Mouse (Mus musculus) CD4-positive, CD25-positive, alpha-beta regulatory T cell, adult 4 months (primary cell): Measurements from ENCODE around the gene Cdh4. TPM values are rescaled to one million over a fixed set of nuclear protein-coding genes. Genes with fewer than 3 reads are reported as not detected.

Experiments
- ATAC-seq: one replicate; pipeline ENCODE4 v1.8.0; 2017
- polyA plus RNA-seq, 2 experiments: library from polyadenylated mRNA; unstranded; fragments of 100-300 nt; shearing (Covaris generic); gene quantifications; one replicate each; pipeline ENCODE4 v1.2.1; 2017

Gene Cdh4
- not detected for polyA plus RNA-seq

DNA sequence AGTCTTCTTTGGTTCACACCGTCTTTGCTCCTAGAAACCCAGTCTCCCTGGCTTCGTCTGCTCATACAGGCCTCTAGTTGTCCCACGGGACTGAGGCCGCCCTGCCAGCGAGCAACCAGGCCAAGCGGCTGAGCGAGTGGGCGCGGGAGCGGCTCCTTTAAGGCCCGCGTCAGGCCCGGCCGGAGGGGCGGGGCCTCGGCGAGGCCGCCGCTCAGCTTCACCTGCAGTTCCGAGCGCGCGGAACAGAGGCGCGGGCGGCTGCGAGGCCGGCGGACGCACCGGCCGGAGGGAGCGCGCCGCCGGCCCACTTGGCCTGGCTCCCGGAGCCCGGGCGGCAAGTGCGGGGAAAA is at the start of gene Cdh4:
Gene Cdh4, plus strand, starts transcription at position 241 of the 350 bp plus-strand sequence.
- ATAC-seq, result no peak

DNA sequence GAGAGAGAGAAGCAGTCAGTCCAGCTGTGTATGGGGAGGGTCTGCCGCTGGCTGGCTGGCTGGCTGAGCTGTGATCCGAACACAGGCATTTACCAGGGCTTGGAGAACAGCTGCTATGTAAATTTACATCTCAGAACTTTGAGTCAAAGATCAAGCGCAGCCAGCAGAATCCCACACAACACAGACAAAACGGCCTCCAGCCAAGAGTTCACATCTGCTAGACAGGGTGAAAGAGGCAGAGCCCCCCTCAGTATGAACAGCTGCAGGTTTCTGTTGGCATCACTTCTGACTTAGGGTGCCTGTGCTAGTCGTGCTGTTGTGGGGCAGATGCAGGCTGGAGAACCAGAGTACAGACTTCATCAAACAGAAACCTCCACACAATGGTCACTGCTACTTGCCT is 46.8 kb upstream of the Cdh4 start:
- no peak for ATAC-seq

DNA sequence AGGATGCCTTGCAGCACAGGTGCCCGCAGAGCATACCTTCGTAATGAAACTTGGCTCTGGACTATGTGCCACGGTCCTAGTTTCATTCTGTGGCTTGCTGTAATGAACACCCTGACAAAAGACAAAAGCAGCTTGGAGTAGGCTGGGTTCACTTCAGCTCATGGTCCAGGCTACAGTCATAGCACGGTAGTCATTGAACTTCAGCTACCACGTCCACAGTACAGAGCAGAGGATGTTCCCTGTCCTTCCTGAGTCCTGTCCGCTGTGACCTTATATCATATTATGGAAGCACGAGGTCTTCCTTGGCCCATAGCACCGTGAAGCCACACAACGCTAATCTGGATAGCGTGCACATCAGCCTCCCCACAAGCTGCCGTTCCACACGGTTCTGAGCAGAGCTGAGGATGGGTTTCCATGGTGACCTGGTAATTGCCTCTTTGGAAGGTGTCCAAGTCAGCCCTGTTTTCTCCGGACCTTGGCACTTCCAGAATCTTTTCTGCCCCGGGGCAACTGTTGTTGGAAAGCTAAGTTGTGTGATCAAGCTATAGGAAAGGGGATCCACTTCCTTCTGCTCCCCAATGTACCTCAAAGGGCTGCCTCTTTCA is 42.5 kb upstream of the Cdh4 start:
- ATAC-seq, result no peak

DNA sequence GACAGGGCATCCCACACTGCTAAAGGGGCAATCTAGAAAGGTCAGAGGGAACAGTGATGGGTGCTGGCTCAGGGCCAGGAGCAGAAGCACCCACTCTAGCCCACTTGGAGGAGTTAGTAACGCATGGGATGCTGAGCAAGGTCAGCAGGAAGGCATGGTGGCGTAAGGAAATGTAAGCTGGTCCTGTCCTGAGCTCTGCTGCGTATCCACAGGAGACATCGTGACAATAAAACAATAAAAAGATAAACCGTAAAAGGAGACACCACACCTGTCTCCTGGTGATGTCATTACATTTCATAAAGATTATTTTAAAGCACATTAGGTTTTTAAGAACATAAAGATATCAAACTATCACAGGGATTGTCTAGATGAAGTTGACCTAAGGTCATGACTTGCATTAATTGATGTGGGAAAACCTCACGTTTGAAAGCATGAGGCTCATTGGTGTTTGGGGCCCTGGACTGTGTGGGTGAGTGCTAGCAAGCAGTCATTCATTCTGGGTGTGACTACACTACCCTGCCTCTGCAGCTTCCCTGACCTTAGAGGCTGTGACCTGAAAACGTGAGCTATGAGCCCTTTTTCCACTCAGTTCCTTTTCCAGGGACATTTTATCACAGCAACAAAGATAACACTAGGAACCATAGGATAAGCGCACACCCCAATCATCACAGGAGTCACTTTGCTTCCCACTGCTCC is 31.2 kb upstream of the Cdh4 start:
- ATAC-seq, result no peak

DNA sequence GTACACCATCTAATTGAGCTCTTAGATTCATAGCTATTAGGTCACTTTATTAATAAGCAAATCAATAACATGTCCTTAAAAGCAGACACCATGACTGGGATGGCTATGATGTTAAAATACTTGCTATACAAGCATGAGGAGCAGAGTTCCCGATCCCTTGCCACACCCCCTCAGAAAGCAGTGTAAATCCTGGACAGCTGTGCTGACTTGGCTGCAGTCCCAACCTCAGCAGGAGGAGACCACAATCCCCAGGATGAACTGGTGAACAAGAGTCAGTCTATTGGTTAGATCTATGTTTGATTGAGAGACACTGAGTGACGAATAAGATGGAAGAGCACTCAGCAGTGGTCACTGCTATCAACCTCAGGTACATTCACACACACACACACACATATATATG is 29.3 kb upstream of the Cdh4 start:
- no peak for ATAC-seq

DNA sequence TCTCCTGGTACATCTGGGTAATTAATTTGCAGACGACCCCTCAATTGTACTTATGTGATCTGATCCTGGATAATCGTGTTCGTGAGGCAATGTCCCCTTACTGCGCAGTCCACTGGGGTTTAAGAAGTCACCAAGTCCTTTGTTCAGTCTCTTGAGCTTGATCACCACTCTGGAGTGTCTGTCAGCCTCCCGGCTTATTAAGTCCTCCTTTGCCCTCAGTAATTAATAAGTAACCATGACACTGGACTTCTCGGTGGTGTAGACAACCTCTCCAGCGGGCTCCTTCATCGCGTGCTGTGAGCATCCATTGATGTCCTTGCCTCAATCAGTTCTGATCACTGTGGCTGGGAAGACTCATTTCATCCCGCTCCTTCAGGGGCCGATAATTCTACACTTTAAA is 28.0 kb upstream of the Cdh4 start:
- ATAC-seq, result no peak

DNA sequence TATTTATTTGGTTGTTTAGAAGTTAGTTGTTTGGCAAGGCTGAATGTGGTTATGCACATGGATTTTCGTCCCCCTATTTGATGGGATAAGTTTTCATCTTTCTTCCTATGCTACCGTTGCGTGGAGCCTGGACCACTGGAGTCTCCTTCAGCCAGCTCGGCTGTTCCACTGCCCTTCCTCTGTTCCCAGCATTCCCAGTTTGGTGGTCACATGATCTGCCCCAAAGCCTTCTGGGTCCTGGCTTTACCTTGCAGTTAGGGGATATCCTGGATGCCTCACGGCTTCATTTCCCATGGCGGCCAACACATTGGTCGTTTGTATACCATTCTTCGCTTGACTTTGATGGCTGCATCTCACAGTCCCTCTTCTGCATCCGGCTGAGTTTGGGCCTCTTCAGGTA is 27.5 kb upstream of the Cdh4 start:
- ATAC-seq, result no peak

DNA sequence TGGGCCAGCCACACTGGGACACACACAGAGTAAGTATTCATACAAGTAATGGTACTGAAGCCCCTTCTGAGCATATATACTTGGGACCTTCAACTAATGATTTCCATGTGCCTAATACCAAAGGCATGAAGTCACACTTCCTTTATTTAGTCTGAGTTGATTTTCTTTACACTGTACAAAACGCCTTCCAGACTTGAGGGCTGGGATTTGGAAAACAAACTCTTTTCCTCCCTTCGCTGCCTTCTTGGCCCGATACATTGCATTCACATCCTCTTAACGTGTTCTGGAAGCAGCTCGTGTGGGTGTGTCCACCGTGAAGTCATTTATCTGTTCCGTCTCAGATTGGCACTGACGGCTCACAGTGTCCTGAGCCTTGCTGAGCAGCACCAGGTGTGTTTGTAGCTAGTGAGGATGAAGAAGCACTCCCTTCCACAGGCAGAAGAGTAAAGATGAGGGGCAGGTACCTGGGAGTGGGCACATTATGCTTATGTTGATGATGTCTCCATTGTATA is 26.3 kb upstream of the Cdh4 start:
- no peak for ATAC-seq

DNA sequence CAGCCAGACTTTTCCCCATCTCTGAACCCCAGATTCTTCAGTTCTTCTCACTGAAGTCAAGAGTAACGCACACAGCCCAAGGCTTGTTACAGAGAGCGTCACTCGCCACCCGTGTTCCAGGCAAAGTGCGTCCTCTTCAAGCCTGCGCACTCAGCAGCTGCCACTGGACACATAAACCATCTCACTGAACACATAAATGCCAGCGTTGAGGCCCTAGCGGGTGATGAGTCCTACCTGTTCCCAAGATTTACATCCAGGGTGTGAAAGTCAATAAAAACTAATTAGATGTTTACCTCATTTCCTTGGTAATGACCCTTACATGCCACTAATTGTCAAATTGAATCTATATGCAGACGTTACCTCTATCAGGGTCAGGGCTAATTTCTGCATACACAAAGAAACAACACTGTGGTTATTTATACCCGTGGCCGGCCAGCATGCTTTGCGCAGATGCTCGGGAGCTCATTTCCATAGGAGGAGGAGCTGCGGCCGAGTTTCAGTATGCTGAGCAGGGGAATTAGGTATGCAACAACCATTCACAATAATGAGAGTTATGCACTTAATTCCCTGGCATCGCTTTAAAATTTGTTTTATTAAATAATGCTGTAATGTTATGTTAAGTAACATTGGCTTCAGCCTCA is 25.5 kb upstream of the Cdh4 start:
- no peak for ATAC-seq

DNA sequence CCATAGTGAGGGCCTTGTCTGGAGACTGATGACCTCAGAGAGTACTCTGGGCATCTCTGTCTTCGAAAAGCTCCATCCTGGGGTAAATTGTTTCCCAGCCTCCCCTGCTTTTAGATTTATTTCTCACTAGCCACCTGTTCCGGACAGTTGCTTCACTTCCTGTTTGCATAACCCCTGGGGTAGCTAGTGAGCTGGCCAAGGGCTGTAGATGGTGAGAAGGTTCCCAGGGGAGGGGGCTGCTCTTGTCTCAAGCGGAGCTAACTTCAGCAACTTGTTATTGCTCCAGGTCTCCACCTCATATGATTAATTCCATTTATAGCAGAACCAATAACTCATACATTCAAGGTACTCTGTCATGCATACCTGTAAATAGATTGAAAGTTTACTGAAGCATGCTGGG is 16.6 kb upstream of the Cdh4 start:
- no peak for ATAC-seq

DNA sequence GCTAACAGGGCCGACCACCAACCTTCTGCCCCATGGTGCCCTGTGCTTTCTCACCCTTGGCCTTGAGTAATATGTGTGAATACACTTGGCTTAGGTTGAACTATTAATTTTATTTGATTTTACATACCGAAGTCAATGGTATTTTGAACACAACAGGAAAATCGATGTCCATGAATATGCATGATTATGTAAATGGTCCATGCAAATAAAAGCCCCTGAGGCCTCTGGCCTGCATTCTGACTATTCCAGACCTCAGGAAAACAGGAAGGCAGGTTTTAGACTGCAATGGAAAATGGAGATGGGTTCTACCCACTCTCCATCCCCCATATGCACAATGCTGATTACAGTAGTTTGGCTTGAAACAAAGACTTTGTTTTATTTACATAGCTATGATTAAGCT is 13.3 kb upstream of the Cdh4 start:
- ATAC-seq, result no peak

DNA sequence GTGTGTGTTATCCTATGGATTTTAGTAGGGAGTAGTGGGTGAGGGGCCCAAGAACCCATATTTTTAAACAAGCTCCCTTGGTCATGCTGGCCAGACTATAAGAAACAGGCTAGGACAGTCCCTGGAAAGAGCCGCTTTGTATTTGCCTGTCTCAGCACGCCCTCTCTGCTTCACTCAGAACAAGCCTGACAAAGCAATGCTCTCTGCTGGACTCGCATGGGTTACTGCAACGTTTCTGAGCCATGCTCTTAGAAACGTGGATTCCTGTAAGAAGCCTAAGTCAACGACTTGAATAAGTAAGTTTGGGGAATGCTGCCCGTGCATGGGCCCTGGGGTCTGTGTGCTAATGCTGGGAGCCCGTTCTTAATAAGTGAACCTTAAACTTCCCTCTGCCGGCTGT is 2.1 kb upstream of the Cdh4 start:
- no peak for ATAC-seq

DNA sequence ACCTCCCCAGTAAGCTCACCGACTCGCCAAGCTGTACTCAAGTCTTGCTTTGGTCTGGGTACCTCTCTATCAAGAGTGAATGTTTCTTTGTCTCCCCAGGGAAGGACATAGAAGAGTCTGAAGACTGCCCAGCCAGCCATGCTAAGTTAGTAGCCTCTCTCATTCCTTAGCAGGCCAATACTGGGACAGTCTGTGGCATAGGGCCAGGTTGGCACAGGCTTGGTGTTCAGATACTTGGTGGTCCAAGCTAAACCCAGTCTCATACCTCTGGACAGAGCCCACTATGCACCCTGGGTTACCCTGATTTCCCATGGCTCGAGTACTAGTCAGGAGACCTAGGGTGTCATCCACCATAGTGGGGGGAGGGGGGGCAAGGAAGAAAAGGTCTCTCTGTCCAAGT is 1.1 kb upstream of the Cdh4 start:
- no peak for ATAC-seq

DNA sequence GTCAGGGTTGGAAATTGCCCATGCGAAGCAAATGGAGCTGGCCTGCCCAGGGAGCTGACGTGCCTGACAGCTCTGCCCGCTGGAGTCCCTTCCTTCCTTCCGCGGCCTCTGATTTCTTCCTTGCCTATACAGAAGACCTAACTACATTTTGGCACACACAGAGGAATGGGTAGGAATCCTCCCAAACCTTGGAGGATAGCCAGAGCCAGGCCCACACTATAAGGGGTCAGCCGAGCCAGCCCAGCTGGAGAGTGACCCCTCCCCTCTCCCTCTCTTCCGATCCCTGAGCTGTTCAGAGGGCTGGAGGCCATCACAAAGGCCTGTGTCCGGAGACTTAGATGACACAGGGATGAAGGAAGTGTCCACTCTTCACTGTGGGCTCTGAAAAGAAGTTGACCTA is 514 bp upstream of the Cdh4 start:
- no peak for ATAC-seq

DNA sequence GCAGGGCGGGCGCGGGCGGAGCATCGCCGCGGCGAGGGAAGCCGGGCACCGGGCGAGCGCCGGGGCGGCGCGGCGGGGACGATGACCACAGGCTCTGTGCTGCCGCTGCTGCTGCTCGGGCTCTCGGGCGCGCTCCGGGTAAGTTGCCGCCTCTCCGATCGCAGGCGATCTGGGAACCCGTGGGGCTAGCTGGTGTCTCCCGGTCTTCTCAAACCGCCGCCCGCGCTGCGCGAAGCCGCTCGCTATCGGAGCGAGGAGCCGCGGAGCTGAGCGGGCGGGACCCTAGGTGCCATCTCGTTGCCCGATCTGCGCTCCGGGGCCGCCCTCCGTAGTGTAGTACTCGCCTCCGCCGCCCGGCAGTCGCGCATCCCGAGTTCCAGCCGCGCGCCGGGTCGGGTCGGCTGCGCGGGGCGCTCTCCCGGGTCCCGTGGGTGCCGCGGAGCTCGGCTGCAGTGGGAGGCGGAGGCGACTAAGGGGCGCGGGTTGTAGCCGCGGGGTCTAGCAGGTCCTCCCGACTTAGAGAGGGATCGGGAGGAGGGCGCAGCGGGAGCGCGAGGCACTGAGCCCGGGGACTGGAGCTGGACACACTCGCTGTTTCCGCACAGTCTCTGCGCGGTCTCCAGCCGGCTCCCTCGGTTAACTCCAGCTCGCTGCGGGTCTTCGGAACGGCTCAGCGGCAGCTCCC is 452 bp downstream of the Cdh4 start:
- ATAC-seq, result no peak

DNA sequence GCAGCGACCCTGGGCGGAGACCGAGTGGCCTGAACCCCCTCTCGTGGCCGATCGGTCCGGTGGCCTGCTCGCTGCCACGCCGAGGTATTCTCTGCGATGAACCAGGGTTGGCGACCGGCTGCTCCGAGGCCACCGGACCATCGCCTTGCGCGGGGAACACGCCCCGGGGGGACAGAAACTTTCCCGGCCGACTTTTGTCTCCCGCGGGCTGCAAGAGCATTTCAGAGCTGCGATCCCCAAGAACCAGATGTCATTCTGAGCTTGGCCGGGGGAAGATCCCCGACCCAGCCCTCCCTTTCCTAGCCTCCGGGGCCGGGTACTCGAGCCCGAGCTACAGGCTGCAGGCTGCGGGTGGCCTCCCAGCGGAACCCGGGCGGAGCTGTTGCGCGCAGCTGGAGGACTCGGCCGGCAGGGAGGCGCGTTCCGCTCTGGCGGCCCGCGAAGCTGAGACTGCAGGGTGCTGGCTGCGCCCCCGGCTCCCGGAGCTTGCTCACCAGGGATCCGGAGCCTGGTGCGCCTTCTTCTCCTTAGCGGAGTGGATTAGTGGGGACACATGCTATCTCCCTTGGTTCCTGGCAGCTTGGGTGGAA is 1.1 kb downstream of the Cdh4 start:
- ATAC-seq, result no peak

DNA sequence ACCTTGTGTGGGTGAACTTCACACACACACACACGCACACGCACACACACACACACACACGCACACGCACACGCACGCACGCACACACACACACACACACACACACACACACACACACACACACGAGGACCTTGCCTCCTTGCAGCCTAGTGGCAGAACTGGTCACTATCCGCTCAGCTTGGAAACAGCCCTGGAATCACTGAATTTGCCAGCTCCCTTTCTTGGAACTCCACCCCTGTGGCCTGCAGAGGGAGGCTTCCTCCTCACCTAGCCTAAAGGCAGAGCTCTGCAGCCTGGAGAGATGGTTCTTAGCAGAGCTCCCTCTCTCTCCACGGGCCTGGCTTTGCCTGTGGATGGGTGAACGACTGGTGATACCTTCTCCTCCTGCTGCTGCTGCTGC is 1.7 kb downstream of the Cdh4 start:
- no peak for ATAC-seq

DNA sequence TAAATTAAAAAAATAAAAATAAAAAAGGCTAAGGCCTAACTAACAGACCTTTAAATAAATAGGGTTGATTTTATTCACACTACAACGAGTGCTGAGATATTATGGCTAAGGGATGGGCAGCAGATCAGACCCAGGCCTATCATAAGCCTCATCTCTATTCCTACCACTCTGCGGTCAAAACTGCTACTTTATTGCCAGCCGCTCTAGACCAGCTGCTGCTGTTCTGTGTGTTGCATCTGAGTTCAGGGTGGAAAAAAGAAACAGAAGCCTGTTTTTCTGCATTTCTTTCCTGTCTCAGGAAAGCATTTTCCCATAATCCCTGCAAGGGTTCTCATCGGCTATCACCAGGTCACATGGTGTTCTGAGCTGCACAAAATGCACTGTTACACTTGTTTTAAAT is 6.0 kb downstream of the Cdh4 start:
- ATAC-seq, result no peak

DNA sequence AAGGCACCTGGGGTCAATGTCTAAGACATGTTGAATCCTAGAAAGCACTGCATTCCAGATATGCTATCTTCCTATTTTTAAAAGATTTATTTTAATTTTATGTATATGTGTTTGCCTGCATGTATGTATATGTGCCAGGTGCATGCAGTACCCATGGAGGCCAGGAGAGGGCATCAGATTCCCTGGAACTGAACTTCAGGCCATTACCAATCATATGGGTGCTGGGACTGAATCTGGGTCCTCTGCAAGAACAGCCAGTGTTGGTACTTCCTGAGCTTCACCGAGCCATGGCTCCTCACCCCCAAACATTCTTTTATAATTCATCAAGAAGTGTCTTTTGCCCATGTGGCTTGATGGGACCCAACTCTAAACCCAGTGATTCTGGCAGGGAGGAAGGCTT is 6.8 kb downstream of the Cdh4 start:
- no peak for ATAC-seq

DNA sequence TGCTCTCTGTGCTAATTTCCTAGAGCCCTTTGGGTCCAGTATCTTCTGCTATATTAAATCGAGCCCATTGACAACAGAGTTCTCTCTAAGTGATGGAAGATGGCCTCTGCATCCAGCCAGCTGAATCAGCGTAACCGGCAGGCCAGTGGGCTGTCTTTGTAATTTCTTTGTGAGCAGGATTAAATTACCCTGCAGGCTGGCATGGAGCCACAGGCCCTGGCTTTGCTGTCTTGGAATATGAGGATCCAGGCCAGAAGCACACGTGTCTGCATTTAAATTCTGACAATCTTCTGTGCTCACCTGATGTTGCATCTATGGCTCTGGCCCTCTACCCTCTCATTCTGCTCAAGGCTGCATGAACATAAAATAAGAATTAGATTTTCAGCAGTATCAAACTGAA is 17.0 kb downstream of the Cdh4 start:
- no peak for ATAC-seq

DNA sequence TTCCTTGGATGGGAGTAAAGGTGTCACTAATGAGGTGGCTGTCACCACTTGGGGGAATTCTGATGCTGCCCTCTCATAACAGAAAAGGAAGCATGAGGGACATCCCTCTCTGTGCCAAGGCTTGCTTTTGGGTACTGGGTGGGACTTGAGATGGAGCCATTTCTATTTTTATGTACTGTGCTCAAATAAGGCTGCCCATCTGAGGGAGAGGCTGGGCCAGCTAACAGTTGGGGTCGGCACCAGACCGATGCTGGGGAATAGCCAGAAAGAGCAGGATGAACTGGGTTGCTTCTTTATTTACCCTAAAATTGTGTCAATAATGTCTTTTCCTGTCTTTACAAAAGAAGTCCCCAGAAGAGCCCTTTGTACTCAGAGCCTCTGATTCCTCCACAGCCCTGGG is 17.4 kb downstream of the Cdh4 start:
- no peak for ATAC-seq

DNA sequence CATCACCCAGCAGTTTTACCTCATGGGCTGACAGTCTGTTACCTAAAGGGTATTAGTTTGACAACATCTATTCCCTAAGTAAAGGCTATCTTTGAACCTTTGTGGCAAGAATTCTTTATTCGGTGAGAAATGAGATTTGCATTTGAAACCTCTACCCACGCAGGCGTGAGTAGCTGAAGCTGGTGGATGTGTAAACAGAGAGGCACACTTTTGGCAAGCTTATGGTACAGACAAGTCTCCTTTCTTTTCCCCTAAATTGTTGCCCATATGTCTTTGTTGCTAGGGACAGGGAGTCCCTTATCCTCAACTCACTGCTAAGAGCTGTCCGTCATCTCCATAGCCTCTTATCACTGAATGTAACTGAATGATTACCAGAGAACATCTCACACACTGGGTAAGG is 21.3 kb downstream of the Cdh4 start:
- no peak for ATAC-seq

DNA sequence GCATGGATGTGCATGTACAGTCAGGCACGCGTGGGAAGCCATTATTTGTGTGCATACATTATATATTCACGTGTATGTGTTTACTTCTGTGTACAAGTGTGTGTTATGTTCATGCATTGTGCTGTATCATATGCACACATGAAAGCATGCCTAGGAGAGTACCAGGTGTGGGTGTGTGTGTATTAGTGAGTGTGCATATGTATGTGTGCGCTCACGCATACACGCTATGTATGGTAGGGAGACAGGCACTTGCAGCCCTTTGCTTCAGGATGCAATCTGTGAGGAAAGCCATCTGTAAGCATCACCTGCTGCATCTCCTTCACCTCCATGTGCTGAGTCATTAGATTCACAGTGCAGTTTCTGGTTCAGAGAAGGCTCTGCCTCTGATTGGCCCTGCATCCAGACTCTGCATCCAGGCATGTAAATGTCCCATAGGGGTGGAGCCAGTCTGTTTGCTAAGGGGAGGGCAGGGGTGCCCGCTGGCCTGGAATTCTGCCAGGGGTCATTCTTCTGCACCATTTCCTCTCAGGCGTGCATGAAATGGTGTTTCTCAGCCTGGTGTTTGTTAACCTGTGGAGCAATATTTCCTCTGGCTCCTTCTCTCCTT is 25.7 kb downstream of the Cdh4 start:
- ATAC-seq, result no peak
